Mouse (Mus musculus) forebrain, postnatal 0 days (tissue): ENCODE measurements around the gene Chd9. TPM values are rescaled to one million over a fixed set of nuclear protein-coding genes. Genes with fewer than 3 reads are reported as not detected.

Experiments
- ATAC-seq: fragments of 200-750 bp; cut with Nextera tagmentation; 2 replicates; pipeline ENCODE4 v1.8.0; 2017; ENCODE audit warnings: mild to moderate bottlenecking, moderate library complexity
- DNase-seq: peaks from one replicate; pipeline ENCODE4 v3.0.0-alpha.2; 2015
- H3K27ac ChIP-seq: fragments of 300-500 bp; sonication (generic); 2 replicates; pipeline ENCODE4 v1.5.1; 2014; ENCODE audit warnings: low read depth, mild to moderate bottlenecking, antibody characterized with exemption, low read length, moderate library complexity, mixed read lengths
- H3K27me3 ChIP-seq: fragments of 300-500 bp; sonication (generic); 2 replicates; pipeline ENCODE4 v1.6.1; 2014; ENCODE audit warnings: mild to moderate bottlenecking, low read length, mixed read lengths; ENCODE audit not compliant: insufficient read depth
- H3K36me3 ChIP-seq: fragments of 300-500 bp; sonication (generic); 2 replicates; pipeline ENCODE4 v1.6.1; 2014; ENCODE audit warnings: mild to moderate bottlenecking, moderate library complexity; ENCODE audit not compliant: insufficient read depth
- H3K4me1 ChIP-seq: fragments of 300-500 bp; sonication (generic); 2 replicates; pipeline ENCODE4 v1.6.1; 2014; ENCODE audit warnings: antibody characterized with exemption; ENCODE audit not compliant: insufficient read depth
- H3K4me2 ChIP-seq: fragments of 300-500 bp; sonication (generic); 2 replicates; pipeline ENCODE4 v1.6.1; 2014; ENCODE audit warnings: low read depth, mild to moderate bottlenecking, moderate library complexity
- H3K4me3 ChIP-seq: fragments of 300-500 bp; sonication (generic); 2 replicates; pipeline ENCODE4 v1.5.1; 2014; ENCODE audit warnings: low read depth, low read length, mixed read lengths
- H3K9ac ChIP-seq: fragments of 300-500 bp; sonication (generic); 2 replicates; pipeline ENCODE4 v1.6.1; 2014; ENCODE audit warnings: mild to moderate bottlenecking
- H3K9me3 ChIP-seq: fragments of 300-500 bp; sonication (generic); 2 replicates; pipeline ENCODE4 v1.6.1; 2016; ENCODE audit warnings: low read length
- CTCF ChIP-seq: sonication (generic); IDR thresholded peaks from 2 replicates; pipeline ENCODE4 v1.5.1; 2016; ENCODE audit warnings: antibody characterized with exemption, control low read depth, low read depth
- WGBS: fragments of 180-500 bp; shearing (Covaris S2); extraction: QIAGEN DNeasy Blood & Tissue Kit; methylation state at CpG from one replicate; pipeline ENCODE4 v1.1.7; 2014; 5-methylcytosine and 5-hydroxymethylcytosine counted together
- polyA plus RNA-seq: library from polyadenylated mRNA; unstranded; fragments of >200 nt; fragmentation: Nextera tagmentation; extraction: Ambion mirVana; gene quantifications from 2 replicates; pipeline ENCODE4 v1.2.1, GENCODE M21; 2015
- total RNA-seq: library from RNA; depleted of rRNA; stranded (reverse); fragments of >200 nt; gene quantifications from 2 replicates; pipeline ENCODE4 v1.2.3, GENCODE M21; 2014

The Chd9 gene
- total and polyA plus RNA-seq, 2 experiments from 2014 or later = 73.6 to 74.5 TPM

- H3K27ac ChIP-seq = peak overlapping the region; percentile 98
- peak overlapping the region; percentile 57 for H3K4me3 ChIP-seq
- peak overlapping the region; percentile 79 for H3K4me2 ChIP-seq
- no peak for ATAC-seq
- TF ChIP-seq CTCF = no peak
- H3K4me1 ChIP-seq = peaks cover 29% of the 10 kb centered on the region
- no peaks in the 10 kb centered on the region for H3K27me3 ChIP-seq
- peak overlapping the region; percentile 82 for H3K9ac ChIP-seq
- DNase-seq = no peak
- no peaks in the 10 kb centered on the region for H3K36me3 ChIP-seq
- no peaks in the 10 kb centered on the region for H3K9me3 ChIP-seq
These were observed 127.6 kb downstream of the Chd9 start for GRCm38 (mm10) chr8:90955761-90956136.

- Histone ChIP-seq H3K4me1 (peaks cover 30% of the 10 kb centered on the region), H3K27ac (0 out of 2 replicates have a peak overlapping the region, but pooled peaks have one; percentile 62), H3K27me3 (no peaks in the 10 kb centered on the region), H3K4me3 (peak overlapping the region; percentile 57), H3K9me3 (no peaks in the 10 kb centered on the region), H3K4me2 (peak overlapping the region; percentile 79), H3K36me3 (no peaks in the 10 kb centered on the region), H3K9ac (peak overlapping the region; percentile 54)
- no peak for TF ChIP-seq CTCF
- DNase-seq = no peak
- no peak for ATAC-seq
- WGBS = 8% methylated on average over 9 of the region's 9 CpGs
These were observed 128.2 kb downstream of the Chd9 start for GRCm38 (mm10) chr8:90956390-90956789.

- DNase-seq = no peak
- Histone ChIP-seq H3K27me3 (no peaks in the 10 kb centered on the region), H3K4me3 (peak overlapping the region; percentile 57), H3K4me2 (peak overlapping the region; percentile 79), H3K27ac (no peak overlapping the region), H3K9me3 (no peaks in the 10 kb centered on the region), H3K4me1 (peaks cover 33% of the 10 kb centered on the region), H3K9ac (peak overlapping the region; percentile 54; the same call in 1 of the 2 replicates), H3K36me3 (no peaks in the 10 kb centered on the region)
- TF ChIP-seq CTCF = no peak
- no peak for ATAC-seq
These were observed 129.6 kb downstream of the Chd9 start for GRCm38 (mm10) chr8:90957711-90958110.

- Histone ChIP-seq H3K4me3 (no peak overlapping the region), H3K27me3 (no peaks in the 10 kb centered on the region), H3K36me3 (no peaks in the 10 kb centered on the region), H3K9me3 (no peaks in the 10 kb centered on the region), H3K9ac (no peak overlapping the region), H3K27ac (no peak overlapping the region), H3K4me2 (no peak overlapping the region), H3K4me1 (peaks cover 33% of the 10 kb centered on the region)
- ATAC-seq (no peak), DNase-seq (no peak)
- TF ChIP-seq CTCF = no peak
- WGBS = 89% methylated on average over 4 of the region's 4 CpGs
These were observed 131.6 kb downstream of the Chd9 start for GRCm38 (mm10) chr8:90959721-90960120.

- H3K27me3 ChIP-seq = no peaks in the 10 kb centered on the region
- H3K4me1 ChIP-seq = peaks cover 30% of the 10 kb centered on the region
- no peak overlapping the region for H3K27ac ChIP-seq
- no peaks in the 10 kb centered on the region for H3K36me3 ChIP-seq
- no peak for ATAC-seq
- TF ChIP-seq CTCF = no peak
- no peak overlapping the region for H3K9ac ChIP-seq
- no peak for DNase-seq
- no peaks in the 10 kb centered on the region for H3K9me3 ChIP-seq
- WGBS = 81% methylated on average over 4 of the region's 4 CpGs
- no peak overlapping the region for H3K4me3 ChIP-seq
- H3K4me2 ChIP-seq = no peak overlapping the region
These were observed 133.5 kb downstream of the Chd9 start for GRCm38 (mm10) chr8:90961603-90962002.

- no peaks in the 10 kb centered on the region for H3K27me3 ChIP-seq
- H3K36me3 ChIP-seq = no peaks in the 10 kb centered on the region
- H3K4me2 ChIP-seq = no peak overlapping the region
- H3K9ac ChIP-seq = no peak overlapping the region
- H3K9me3 ChIP-seq = no peaks in the 10 kb centered on the region
- DNase-seq (no peak), ATAC-seq (no peak)
- no peak overlapping the region for H3K4me3 ChIP-seq
- WGBS = 49% methylated on average over 2 of the region's 2 CpGs
- peaks cover 13% of the 10 kb centered on the region for H3K4me1 ChIP-seq
- no peak for TF ChIP-seq CTCF
- no peak overlapping the region for H3K27ac ChIP-seq
These were observed 135.9 kb downstream of the Chd9 start for GRCm38 (mm10) chr8:90964044-90964443.

- ATAC-seq (no peak), DNase-seq (no peak)
- H3K4me2 ChIP-seq = no peak overlapping the region
- H3K27me3 ChIP-seq = no peaks in the 10 kb centered on the region
- TF ChIP-seq CTCF = no peak
- H3K27ac ChIP-seq = no peak overlapping the region
- no peak overlapping the region for H3K4me3 ChIP-seq
- 92% methylated on average over 9 of the region's 9 CpGs for WGBS
- H3K4me1 ChIP-seq = peaks cover 5% of the 10 kb centered on the region; the same call in 1 of the 2 replicates
- no peaks in the 10 kb centered on the region for H3K9me3 ChIP-seq
- no peaks in the 10 kb centered on the region for H3K36me3 ChIP-seq
- H3K9ac ChIP-seq = no peak overlapping the region
These were observed 137.5 kb downstream of the Chd9 start for GRCm38 (mm10) chr8:90965467-90966170.
